Mouse (Mus musculus) monocyte, adult 2 months (primary cell): Measurements from ENCODE around the gene Slc5a10.
"Not testable (repeated sequence)": the region's sequence is repeated elsewhere in the genome, so short reads cannot be mapped to it uniquely, and the experiment has no call there.

Experiments used
- DNase-seq, 2 experiments: peaks; one replicate each; pipeline ENCODE4 v3.0.0; 2022; ENCODE audit warnings: low spot score in 2 of 2, low read depth in 1 of 2

Gene Slc5a10

GRCm38 (mm10) chr11:61649626-61650025 is 71.0 kb downstream of the Slc5a10 start:
- no peak for DNase-seq

GRCm38 (mm10) chr11:61649163-61649580 is 71.5 kb downstream of the Slc5a10 start:
- no peak for DNase-seq

- DNase-seq, result no peak
These were observed 71.9 kb downstream of the Slc5a10 start for GRCm38 (mm10) chr11:61648749-61649115.

GRCm38 (mm10) chr11:61647956-61648748 is 72.5 kb downstream of the Slc5a10 start:
- DNase-seq, result no peak

GRCm38 (mm10) chr11:61647110-61647910 is 73.3 kb downstream of the Slc5a10 start:
- no peak for DNase-seq

- DNase-seq, result no peak
These were observed 74.1 kb downstream of the Slc5a10 start for GRCm38 (mm10) chr11:61646499-61647039.

GRCm38 (mm10) chr11:61645357-61645857 is 75.2 kb downstream of the Slc5a10 start:
- DNase-seq, result no peak

- DNase-seq, result no peak
These were observed 75.9 kb downstream of the Slc5a10 start for GRCm38 (mm10) chr11:61644576-61645326.

- no peak for DNase-seq
These were observed 77.3 kb downstream of the Slc5a10 start for GRCm38 (mm10) chr11:61643184-61643961.

- DNase-seq, result no peak
These were observed 78.5 kb downstream of the Slc5a10 start for GRCm38 (mm10) chr11:61642106-61642505.

GRCm38 (mm10) chr11:61640585-61640984 is 80.0 kb downstream of the Slc5a10 start:
- DNase-seq, result not testable (repeated sequence)

GRCm38 (mm10) chr11:61639601-61640177 is 80.9 kb downstream of the Slc5a10 start:
- no peak for DNase-seq

- no peak for DNase-seq
These were observed 81.7 kb downstream of the Slc5a10 start for GRCm38 (mm10) chr11:61638764-61639536.

GRCm38 (mm10) chr11:61637856-61638255 is 82.8 kb downstream of the Slc5a10 start:
- DNase-seq, result no peak

- DNase-seq, result no peak
These were observed 83.2 kb downstream of the Slc5a10 start for GRCm38 (mm10) chr11:61637413-61637812.

GRCm38 (mm10) chr11:61636309-61636708 is 84.3 kb downstream of the Slc5a10 start:
- not testable (repeated sequence) for DNase-seq

GRCm38 (mm10) chr11:61629621-61630020 is 91.0 kb downstream of the Slc5a10 start:
- no peak for DNase-seq

GRCm38 (mm10) chr11:61626509-61626908 is 94.1 kb downstream of the Slc5a10 start:
- no peak for DNase-seq

GRCm38 (mm10) chr11:61625136-61625535 is 95.5 kb downstream of the Slc5a10 start:
- no peak for DNase-seq
